Mouse (Mus musculus) intestine, postnatal 0 days (tissue): ENCODE results near the gene Nod2. TPM values are rescaled to one million over a fixed set of nuclear protein-coding genes. Genes with fewer than 3 reads are reported as not detected.

Source experiments
- ATAC-seq: fragments of 200-750 bp; cut with Nextera tagmentation; 2 replicates; pipeline ENCODE4 v1.8.0; 2017; ENCODE audit warnings: mild to moderate bottlenecking, moderate TSS enrichment, moderate library complexity
- H3K27ac ChIP-seq: fragments of 300-500 bp; sonication (generic); 2 replicates; pipeline ENCODE4 v1.5.1; 2014; ENCODE audit warnings: mild to moderate bottlenecking, low read depth, low read length, moderate library complexity
- H3K27me3 ChIP-seq: fragments of 300-500 bp; sonication (generic); replicated peaks from 2 replicates; pipeline ENCODE4 v1.6.1; 2014; ENCODE audit warnings: low read length, mixed read lengths; ENCODE audit not compliant: control insufficient read depth, insufficient read depth
- H3K36me3 ChIP-seq: fragments of 300-500 bp; sonication (generic); 2 replicates; pipeline ENCODE4 v1.6.1; 2014; ENCODE audit warnings: mild to moderate bottlenecking, moderate library complexity; ENCODE audit not compliant: control insufficient read depth, insufficient read depth
- H3K4me1 ChIP-seq: fragments of 300-500 bp; sonication (generic); replicated peaks from 2 replicates; pipeline ENCODE4 v1.6.1; 2014; ENCODE audit warnings: antibody characterized with exemption, low read length, mixed read lengths; ENCODE audit not compliant: control insufficient read depth, insufficient read depth
- H3K4me2 ChIP-seq: fragments of 300-500 bp; sonication (generic); replicated peaks from 2 replicates; pipeline ENCODE4 v1.6.1; 2014; ENCODE audit warnings: low read depth, mild to moderate bottlenecking, moderate library complexity
- H3K4me3 ChIP-seq: fragments of 300-500 bp; sonication (generic); 2 replicates; pipeline ENCODE4 v1.5.1; 2014; ENCODE audit warnings: low read depth, low read length
- H3K9ac ChIP-seq: fragments of 300-500 bp; sonication (generic); 2 replicates; pipeline ENCODE4 v1.6.1; 2014; ENCODE audit warnings: mild to moderate bottlenecking, low read depth, low read length
- H3K9me3 ChIP-seq: fragments of 300-500 bp; sonication (generic); 2 replicates; pipeline ENCODE4 v1.6.1; 2016; ENCODE audit warnings: mixed run types; ENCODE audit not compliant: control insufficient read depth
- CTCF ChIP-seq: sonication (generic); IDR thresholded peaks from 2 replicates; pipeline ENCODE4 v1.5.1; 2016; ENCODE audit warnings: low read depth, mild to moderate bottlenecking, control low read depth, antibody characterized with exemption, moderate library complexity
- WGBS: fragments of 180-500 bp; shearing (Covaris S2); extraction: QIAGEN DNeasy Blood & Tissue Kit; methylation state at CpG from one replicate; pipeline ENCODE4 v1.1.7; 2014; 5-methylcytosine and 5-hydroxymethylcytosine counted together
- polyA plus RNA-seq: library from polyadenylated mRNA; unstranded; fragments of >200 nt; fragmentation: Nextera tagmentation; extraction: Ambion mirVana; gene quantifications from 2 replicates; pipeline ENCODE4 v1.2.1, GENCODE M21; 2015

Gene Nod2
- polyA plus RNA-seq, 1 experiment from 2014 or later = 0.22 TPM

DNA sequence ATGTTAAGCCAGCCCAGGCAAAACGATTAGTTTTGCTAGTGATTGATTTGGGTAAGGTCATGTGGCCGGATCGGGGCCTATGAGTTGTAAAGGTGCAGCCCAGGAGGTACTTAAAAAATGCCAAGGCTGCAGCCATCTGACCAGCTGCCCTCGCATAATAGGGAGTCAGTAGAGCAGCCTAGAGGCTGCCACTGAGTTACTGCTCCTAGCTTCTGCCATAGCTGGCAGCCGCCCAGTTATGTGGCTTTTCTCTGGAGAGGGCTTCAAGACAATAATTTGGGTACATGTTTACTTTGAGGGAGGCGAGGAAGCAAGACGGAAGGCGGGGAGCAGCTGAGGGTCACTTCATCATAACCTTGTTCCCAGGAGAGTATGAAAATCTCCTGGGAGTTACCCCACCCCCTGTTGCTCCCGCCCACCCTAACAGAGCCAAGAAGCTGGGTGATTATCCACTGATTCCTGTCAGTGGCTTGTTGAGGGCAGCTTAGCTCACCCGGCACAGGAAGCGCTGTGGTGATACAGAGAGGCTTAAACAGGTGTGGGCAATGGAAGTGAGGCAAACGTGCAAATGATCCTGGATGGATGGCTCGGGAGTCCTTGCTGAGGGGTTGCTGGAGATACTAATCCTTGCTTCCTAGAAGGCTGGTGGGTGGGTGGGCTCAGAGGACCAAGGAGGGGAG lies 41.6 kb upstream of the Nod2 start:
- H3K9me3 ChIP-seq = peaks cover 9% of the 10 kb centered on the region
- no peak overlapping the region for H3K9ac ChIP-seq
- no peak overlapping the region for H3K4me2 ChIP-seq
- no peak overlapping the region for H3K27ac ChIP-seq
- no peaks in the 10 kb centered on the region for H3K36me3 ChIP-seq
- H3K4me1 ChIP-seq = no peaks in the 10 kb centered on the region
- no peaks in the 10 kb centered on the region for H3K27me3 ChIP-seq
- 41% methylated on average over 13 of the region's 13 CpGs for WGBS
- TF ChIP-seq CTCF = no peak
- H3K4me3 ChIP-seq = no peak overlapping the region
- no peak for ATAC-seq

DNA sequence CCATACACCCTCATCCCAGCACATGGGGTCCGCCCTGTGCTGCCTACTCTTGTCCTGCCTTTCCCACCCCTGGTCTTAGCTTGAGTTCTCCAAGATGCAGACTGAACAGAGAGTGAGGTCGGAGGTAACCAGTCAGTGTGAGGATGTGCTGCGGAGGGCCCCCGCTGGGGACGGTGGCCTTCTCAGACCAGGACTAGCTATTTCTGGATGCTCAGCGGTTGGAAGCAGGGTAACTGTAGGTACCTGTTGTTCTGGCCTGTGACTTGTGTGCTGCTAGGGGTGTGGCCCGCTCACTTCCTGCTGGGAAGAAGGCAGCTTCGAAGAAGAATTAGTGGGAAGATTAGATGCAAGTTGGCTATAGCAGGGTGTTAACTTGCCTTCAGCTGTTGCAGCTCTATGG lies 38.1 kb upstream of the Nod2 start:
- no peak for TF ChIP-seq CTCF
- H3K4me2 ChIP-seq = no peak overlapping the region
- H3K27me3 ChIP-seq = no peaks in the 10 kb centered on the region
- no peak overlapping the region for H3K4me3 ChIP-seq
- WGBS = 86% methylated on average over 8 of the region's 8 CpGs
- H3K9ac ChIP-seq = no peak overlapping the region
- no peak overlapping the region for H3K27ac ChIP-seq
- no peaks in the 10 kb centered on the region for H3K4me1 ChIP-seq
- H3K36me3 ChIP-seq = no peaks in the 10 kb centered on the region
- no peak for ATAC-seq
- no peaks in the 10 kb centered on the region for H3K9me3 ChIP-seq

- Histone ChIP-seq H3K4me3 (no peak overlapping the region), H3K36me3 (no peaks in the 10 kb centered on the region), H3K4me2 (no peak overlapping the region), H3K27me3 (no peaks in the 10 kb centered on the region), H3K27ac (no peak overlapping the region), H3K9me3 (no peaks in the 10 kb centered on the region), H3K4me1 (no peaks in the 10 kb centered on the region), H3K9ac (no peak overlapping the region)
- TF ChIP-seq CTCF = no peak
- ATAC-seq = no peak
- whole genome bisulfite sequencing = 68% methylated on average over 6 of the region's 6 CpGs
Observed at GRCm38 (mm10) chr8:88610271-88610670, 36.8 kb upstream of the Nod2 start.

- no peak overlapping the region for H3K4me2 ChIP-seq
- ATAC-seq = no peak
- H3K9ac ChIP-seq = no peak overlapping the region
- H3K9me3 ChIP-seq = no peaks in the 10 kb centered on the region
- 74% methylated on average over 5 of the region's 5 CpGs for WGBS
- no peaks in the 10 kb centered on the region for H3K27me3 ChIP-seq
- TF ChIP-seq CTCF = no peak
- no peaks in the 10 kb centered on the region for H3K36me3 ChIP-seq
- no peaks in the 10 kb centered on the region for H3K4me1 ChIP-seq
- no peak overlapping the region for H3K4me3 ChIP-seq
- no peak overlapping the region for H3K27ac ChIP-seq
Observed at GRCm38 (mm10) chr8:88614981-88615380, 32.1 kb upstream of the Nod2 start.

- Histone ChIP-seq H3K27ac (no peak overlapping the region), H3K4me1 (no peaks in the 10 kb centered on the region; the same call in 1 of the 2 replicates), H3K36me3 (no peaks in the 10 kb centered on the region), H3K4me3 (no peak overlapping the region), H3K27me3 (no peaks in the 10 kb centered on the region), H3K9ac (no peak overlapping the region), H3K9me3 (no peaks in the 10 kb centered on the region), H3K4me2 (no peak overlapping the region)
- no peak for TF ChIP-seq CTCF
- ATAC-seq = no peak
- WGBS = 58% methylated on average over 5 of the region's 5 CpGs
Observed at GRCm38 (mm10) chr8:88618612-88619011, 28.5 kb upstream of the Nod2 start.

- H3K4me2 ChIP-seq = no peak overlapping the region
- no peak overlapping the region for H3K9ac ChIP-seq
- no peak overlapping the region for H3K4me3 ChIP-seq
- no peaks in the 10 kb centered on the region for H3K36me3 ChIP-seq
- no peaks in the 10 kb centered on the region for H3K27me3 ChIP-seq
- WGBS = 65% methylated on average over 3 of the region's 3 CpGs
- ATAC-seq = no peak
- H3K9me3 ChIP-seq = no peaks in the 10 kb centered on the region
- no peak overlapping the region for H3K27ac ChIP-seq
- no peaks in the 10 kb centered on the region; the same call in 1 of the 2 replicates for H3K4me1 ChIP-seq
- peak; percentile 58 for TF ChIP-seq CTCF
Observed at GRCm38 (mm10) chr8:88619513-88619912, 27.6 kb upstream of the Nod2 start.
